Mouse (Mus musculus) midbrain, postnatal 0 days (tissue): ENCODE data around the gene Plekhh3. TPM values are rescaled to one million over a fixed set of nuclear protein-coding genes. Genes with fewer than 3 reads are reported as not detected.

ENCODE experiments used
- ATAC-seq: fragments of 200-750 bp; cut with Nextera tagmentation; 2 replicates; pipeline ENCODE4 v1.8.0; 2017; ENCODE audit warnings: moderate number of reproducible peaks, mild to moderate bottlenecking, moderate TSS enrichment, moderate library complexity; ENCODE audit not compliant: low FRiP score
- DNase-seq: peaks from one replicate; pipeline ENCODE4 v3.0.0-alpha.2; 2015; ENCODE audit warnings: low spot score
- H3K27ac ChIP-seq: fragments of 300-500 bp; sonication (generic); 2 replicates; pipeline ENCODE4 v1.5.1; 2014; ENCODE audit warnings: low read depth, mild to moderate bottlenecking, low read length, mixed read lengths
- H3K27me3 ChIP-seq: fragments of 300-500 bp; sonication (generic); 2 replicates; pipeline ENCODE4 v1.6.1; 2014; ENCODE audit warnings: low read length, control low read depth, mixed read lengths; ENCODE audit not compliant: insufficient read depth
- H3K36me3 ChIP-seq: fragments of 300-500 bp; sonication (generic); 2 replicates; pipeline ENCODE4 v1.6.1; 2014; ENCODE audit warnings: low read length, control low read depth, mixed read lengths; ENCODE audit not compliant: insufficient read depth
- H3K4me1 ChIP-seq: fragments of 300-500 bp; sonication (generic); 2 replicates; pipeline ENCODE4 v1.6.1; 2014; ENCODE audit warnings: mild to moderate bottlenecking, control low read depth, antibody characterized with exemption, low read length, mixed read lengths; ENCODE audit not compliant: insufficient read depth
- H3K4me2 ChIP-seq: fragments of 300-500 bp; sonication (generic); 2 replicates; pipeline ENCODE4 v1.6.1; 2014; ENCODE audit warnings: low read depth, mild to moderate bottlenecking, low read length, mixed read lengths; ENCODE audit not compliant: poor library complexity, severe bottlenecking
- H3K4me3 ChIP-seq: fragments of 300-500 bp; sonication (generic); 2 replicates; pipeline ENCODE4 v1.5.1; 2014; ENCODE audit warnings: low read depth, mild to moderate bottlenecking, low read length, moderate library complexity
- H3K9ac ChIP-seq: fragments of 300-500 bp; sonication (generic); replicated peaks from 2 replicates; pipeline ENCODE4 v1.6.1; 2014; ENCODE audit warnings: mild to moderate bottlenecking, low read length, moderate library complexity, mixed read lengths; ENCODE audit not compliant: poor library complexity, severe bottlenecking
- H3K9me3 ChIP-seq: fragments of 300-500 bp; sonication (generic); 2 replicates; pipeline ENCODE4 v1.6.1; 2016; ENCODE audit warnings: low read length, control low read depth
- CTCF ChIP-seq: IDR thresholded peaks from 2 replicates; pipeline ENCODE4 v1.5.1; 2016; ENCODE audit warnings: antibody characterized with exemption, mild to moderate bottlenecking
- WGBS: fragments of 180-500 bp; shearing (Covaris S2); extraction: QIAGEN DNeasy Blood & Tissue Kit; methylation state at CpG from one replicate; pipeline ENCODE4 v1.1.7; 2014; 5-methylcytosine and 5-hydroxymethylcytosine counted together
- polyA plus RNA-seq: library from polyadenylated mRNA; unstranded; fragments of >200 nt; fragmentation: Nextera tagmentation; extraction: Ambion mirVana; gene quantifications from 2 replicates; pipeline ENCODE4 v1.2.1, GENCODE M21; 2015
- total RNA-seq: library from RNA; depleted of rRNA; stranded (reverse); fragments of >200 nt; gene quantifications from 2 replicates; pipeline ENCODE4 v1.2.3, GENCODE M21; 2014

Gene Plekhh3
- total and polyA plus RNA-seq, 2 experiments from 2014 or later: 5.8 to 23.4 TPM

- no peak for ATAC-seq
- H3K4me2 ChIP-seq: no peak overlapping the region
- no peaks in the 10 kb centered on the region for H3K9me3 ChIP-seq
- no peak overlapping the region for H3K27ac ChIP-seq
- H3K27me3 ChIP-seq: peaks cover 48% of the 10 kb centered on the region
- WGBS: 59% methylated on average over 14 of the region's 14 CpGs
- no peak for TF ChIP-seq CTCF
- no peak overlapping the region for H3K9ac ChIP-seq
- no peak for DNase-seq
- H3K36me3 ChIP-seq: peaks cover 39% of the 10 kb centered on the region
- H3K4me3 ChIP-seq: no peak overlapping the region
- peaks cover 6% of the 10 kb centered on the region; the same call in 1 of the 2 replicates for H3K4me1 ChIP-seq
These were observed 4.8 kb downstream of the Plekhh3 start for GRCm38 (mm10) chr11:101166357-101166756.

- peaks cover 48% of the 10 kb centered on the region for H3K27me3 ChIP-seq
- H3K9me3 ChIP-seq: no peaks in the 10 kb centered on the region
- no peak for TF ChIP-seq CTCF
These were observed 6.2 kb downstream of the Plekhh3 start for GRCm38 (mm10) chr11:101164677-101165580.

GRCm38 (mm10) chr11:101164351-101164665, 6.8 kb downstream of the Plekhh3 start:
- Histone ChIP-seq H3K36me3 (peaks cover 42% of the 10 kb centered on the region), H3K9me3 (no peaks in the 10 kb centered on the region), H3K4me2 (peak overlapping the region; percentile 32; the same call in 1 of the 2 replicates), H3K4me3 (peak overlapping the region; percentile 9; the same call in 1 of the 2 replicates), H3K27ac (no peak overlapping the region), H3K4me1 (no peaks in the 10 kb centered on the region; the same call in 1 of the 2 replicates), H3K27me3 (peaks cover 48% of the 10 kb centered on the region), H3K9ac (0 out of 2 replicates have a peak overlapping the region, but pooled peaks have one; percentile 13)
- DNase-seq (no peak), ATAC-seq (no peak)
- no peak for TF ChIP-seq CTCF
- 34% methylated on average over 20 of the region's 21 CpGs for WGBS

More at GRCm38 (mm10) chr11:101164677-101165580, 6.2 kb downstream of the Plekhh3 start:
- Histone ChIP-seq H3K4me2 (no peak overlapping the region), H3K4me1 (peaks cover 6% of the 10 kb centered on the region; the same call in 1 of the 2 replicates), H3K27ac (no peak overlapping the region), H3K4me3 (no peak overlapping the region), H3K36me3 (peaks cover 42% of the 10 kb centered on the region), H3K9ac (no peak overlapping the region)
- 42% methylated on average over 35 of the region's 35 CpGs for WGBS
- no peak for ATAC-seq
- no peak for DNase-seq

- Histone ChIP-seq H3K27me3 (peaks cover 47% of the 10 kb centered on the region), H3K4me1 (no peaks in the 10 kb centered on the region), H3K36me3 (peaks cover 42% of the 10 kb centered on the region), H3K4me3 (peak overlapping the region; percentile 9; the same call in 1 of the 2 replicates), H3K9ac (0 out of 2 replicates have a peak overlapping the region, but pooled peaks have one; percentile 13), H3K27ac (no peak overlapping the region), H3K9me3 (no peaks in the 10 kb centered on the region), H3K4me2 (peak overlapping the region; percentile 32; the same call in 1 of the 2 replicates)
- DNase-seq (no peak), ATAC-seq (no peak)
- WGBS: 30% methylated on average over 48 of the region's 49 CpGs
- no peak for TF ChIP-seq CTCF
These were observed 7.4 kb downstream of the Plekhh3 start for GRCm38 (mm10) chr11:101163476-101164350.

- Histone ChIP-seq H3K36me3 (peaks cover 41% of the 10 kb centered on the region), H3K27me3 (peaks cover 37% of the 10 kb centered on the region), H3K9me3 (no peaks in the 10 kb centered on the region), H3K27ac (no peak overlapping the region), H3K4me3 (no peak overlapping the region), H3K9ac (no peak overlapping the region), H3K4me2 (no peak overlapping the region), H3K4me1 (no peaks in the 10 kb centered on the region)
- 51% methylated on average over 5 of the region's 5 CpGs for WGBS
- DNase-seq: peak; percentile 67
- 0 out of 2 replicates have a peak, but pooled peaks have one; percentile 16 for ATAC-seq
- no peak for TF ChIP-seq CTCF
These were observed 8.4 kb downstream of the Plekhh3 start for GRCm38 (mm10) chr11:101162772-101163171.
